Mouse (Mus musculus) erythroblast, embryonic 14.5 days (primary cell): ENCODE measurements around the gene Trib2.

Experiments used
- GATA1 ChIP-seq: IDR thresholded peaks from 2 replicates; pipeline ENCODE4 v1.6.1; 2012; ENCODE audit warnings: low read length, inconsistent platforms, mixed read lengths
- TAL1 ChIP-seq: IDR thresholded peaks from 3 replicates; pipeline ENCODE4 v1.6.1; 2012; ENCODE audit warnings: low read length, inconsistent platforms, mixed read lengths

DNA sequence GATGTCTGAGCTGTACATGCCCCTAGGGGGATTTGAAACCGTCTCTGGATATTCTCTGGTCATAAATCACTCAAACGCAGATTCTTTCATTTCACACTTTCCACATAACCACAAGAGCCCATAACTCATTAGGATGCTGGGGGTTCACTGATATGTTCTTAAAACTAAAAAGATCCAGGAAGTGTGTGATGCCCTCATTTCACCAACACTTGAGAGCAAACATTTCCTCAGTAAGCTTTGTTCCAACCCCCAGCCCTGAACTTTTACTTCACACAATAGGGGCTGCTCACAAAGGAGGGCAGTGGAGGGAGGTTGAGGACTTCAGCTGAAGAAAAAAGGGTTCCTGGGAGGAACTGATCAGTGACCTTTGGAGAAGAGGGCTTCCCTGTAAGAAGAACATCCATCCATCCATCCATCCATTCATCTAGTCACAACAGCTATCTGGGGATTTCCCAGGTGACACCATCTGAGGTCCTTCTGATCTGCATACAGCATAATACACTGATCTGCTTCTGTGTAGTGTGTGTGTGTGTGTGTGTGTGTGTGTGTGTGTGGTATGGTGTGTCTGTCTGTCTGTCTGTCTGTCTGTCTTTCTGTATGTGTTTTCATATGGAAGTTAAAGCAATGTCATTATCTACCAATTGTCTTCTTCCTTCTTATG lies 61.6 kb downstream of the Trib2 start:
- TF ChIP-seq TAL1 (no peak), GATA1 (no peak)
